Mouse (Mus musculus) midbrain, embryonic 11.5 days (tissue): ENCODE results near the gene S100a1. TPM values are rescaled to one million over a fixed set of nuclear protein-coding genes. Genes with fewer than 3 reads are reported as not detected.

Source experiments
- ATAC-seq: fragments of 200-750 bp; cut with Nextera tagmentation; 2 replicates; pipeline ENCODE4 v1.8.0; 2017; ENCODE audit warnings: moderate TSS enrichment, moderate library complexity; ENCODE audit not compliant: low FRiP score
- DNase-seq: peaks from one replicate; pipeline ENCODE4 v3.0.0; 2015; ENCODE audit warnings: low spot score; ENCODE audit errors: missing footprints
- H3K27ac ChIP-seq: fragments of 300-500 bp; sonication (generic); 2 replicates; pipeline ENCODE4 v1.5.1; 2014; ENCODE audit warnings: low read depth, low read length
- H3K27me3 ChIP-seq: fragments of 300-500 bp; sonication (generic); 2 replicates; pipeline ENCODE4 v1.6.1; 2014; ENCODE audit warnings: mild to moderate bottlenecking, low read length, moderate library complexity, mixed read lengths; ENCODE audit not compliant: control insufficient read depth, insufficient read depth
- H3K36me3 ChIP-seq: fragments of 300-500 bp; sonication (generic); 2 replicates; pipeline ENCODE4 v1.6.1; 2014; ENCODE audit warnings: mild to moderate bottlenecking, low read length, moderate library complexity, mixed read lengths; ENCODE audit not compliant: control insufficient read depth, insufficient read depth
- H3K4me1 ChIP-seq: fragments of 300-500 bp; sonication (generic); 2 replicates; pipeline ENCODE4 v1.6.1; 2014; ENCODE audit warnings: low read length; ENCODE audit not compliant: control insufficient read depth, insufficient read depth
- H3K4me2 ChIP-seq: fragments of 300-500 bp; sonication (generic); 2 replicates; pipeline ENCODE4 v1.6.1; 2014; ENCODE audit warnings: mild to moderate bottlenecking, moderate library complexity
- H3K4me3 ChIP-seq: fragments of 300-500 bp; sonication (generic); 2 replicates; pipeline ENCODE4 v1.5.1; 2014; ENCODE audit warnings: low read depth, low read length
- H3K9ac ChIP-seq: fragments of 300-500 bp; sonication (generic); 2 replicates; pipeline ENCODE4 v1.6.1; 2014; ENCODE audit warnings: low read length
- H3K9me3 ChIP-seq: fragments of 300-500 bp; sonication (generic); 2 replicates; pipeline ENCODE4 v1.6.1; 2016; ENCODE audit warnings: low read length; ENCODE audit not compliant: control insufficient read depth
- WGBS: fragments of 180-500 bp; shearing (Covaris S2); extraction: QIAGEN DNeasy Blood & Tissue Kit; methylation state at CpG from one replicate; pipeline ENCODE4 v1.1.7; 2014; 5-methylcytosine and 5-hydroxymethylcytosine counted together
- polyA plus RNA-seq: library from polyadenylated mRNA; unstranded; fragments of >200 nt; fragmentation: Nextera tagmentation; extraction: Ambion mirVana; gene quantifications from 2 replicates; pipeline ENCODE4 v1.2.1, GENCODE M21; 2014

The S100a1 gene
- polyA plus RNA-seq = 6.9 and 8.0 TPM in 2 replicates

GRCm38 (mm10) chr3:90513796-90514590, at the start of gene S100a1, which contains the start of gene S100a13:
TSS of gene S100a1 (minus strand) at chr3:90514392.
TSS of gene S100a13 (plus strand) at chr3:90514435.
- peak within 1 kb of the TSS; percentile 52; the same call in 1 of the 2 replicates for H3K9ac ChIP-seq
- ATAC-seq (peak; percentile 31), DNase-seq (peak; percentile 94)
- no peaks in the 10 kb centered on the region for H3K36me3 ChIP-seq
- no peak within 1 kb of the TSS for H3K27ac ChIP-seq
- peak within 1 kb of the TSS; percentile 68 for H3K4me2 ChIP-seq
- H3K9me3 ChIP-seq = no peaks in the 10 kb centered on the region
- WGBS = 2% methylated on average over 25 of the region's 25 CpGs
- peaks cover 9% of the 10 kb centered on the region for H3K27me3 ChIP-seq
- H3K4me1 ChIP-seq = no peaks in the 10 kb centered on the region; the same call in 1 of the 2 replicates
- peak within 1 kb of the TSS; percentile 23 for H3K4me3 ChIP-seq

DNA sequence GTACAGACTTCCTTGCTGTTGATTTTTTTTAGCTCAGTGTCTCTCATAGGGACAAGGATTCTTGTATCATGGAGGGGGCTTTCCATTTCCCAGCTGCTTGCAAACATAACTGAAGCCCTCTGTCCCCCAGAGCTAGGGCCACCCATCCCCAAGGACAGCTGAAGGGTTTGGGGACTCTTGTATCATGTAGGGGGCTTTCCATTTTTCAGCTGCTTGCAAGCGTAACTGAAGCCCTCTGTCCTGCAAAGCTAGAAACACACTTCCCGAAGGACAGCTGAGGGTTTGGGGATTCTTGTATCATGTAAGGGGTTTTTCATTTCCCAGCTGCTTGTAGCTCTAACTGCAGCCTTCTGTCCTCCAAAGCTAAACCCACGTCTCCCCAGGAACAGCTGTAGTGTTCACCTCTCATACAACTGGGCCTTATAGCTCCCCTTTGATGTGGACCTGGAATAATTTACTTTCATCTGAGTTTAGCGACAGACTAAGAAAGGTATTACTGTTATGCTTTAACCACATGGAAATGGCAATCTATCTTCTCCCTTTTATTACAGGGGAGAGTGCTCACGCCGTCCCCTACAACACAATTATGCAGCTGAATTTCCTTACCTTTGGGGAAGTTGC, 45.9 kb upstream of the S100a1 start, which contains the start of gene S100a3:
Gene S100a3, plus strand, starts transcription at position 571 of the 621 bp plus-strand sequence.
- Histone ChIP-seq H3K4me2 (no peak within 1 kb of the TSS), H3K4me3 (no peak within 1 kb of the TSS), H3K36me3 (no peaks in the 10 kb centered on the region), H3K27me3 (no peaks in the 10 kb centered on the region), H3K9ac (no peak within 1 kb of the TSS), H3K9me3 (no peaks in the 10 kb centered on the region), H3K4me1 (no peaks in the 10 kb centered on the region), H3K27ac (no peak within 1 kb of the TSS)
- WGBS = 84% methylated on average over 6 of the region's 6 CpGs
- DNase-seq (no peak), ATAC-seq (no peak)

- H3K9me3 ChIP-seq = no peaks in the 10 kb centered on the region
- H3K4me1 ChIP-seq = no peaks in the 10 kb centered on the region
- WGBS = 51% methylated on average over 5 of the region's 5 CpGs
- no peak overlapping the region for H3K9ac ChIP-seq
- H3K27me3 ChIP-seq = no peaks in the 10 kb centered on the region
- H3K27ac ChIP-seq = no peak overlapping the region
- no peaks in the 10 kb centered on the region for H3K36me3 ChIP-seq
- DNase-seq (no peak), ATAC-seq (peak; percentile 79)
- H3K4me2 ChIP-seq = no peak overlapping the region
- no peak overlapping the region for H3K4me3 ChIP-seq
Observed at GRCm38 (mm10) chr3:90555954-90556353, 41.8 kb upstream of the S100a1 start.

DNA sequence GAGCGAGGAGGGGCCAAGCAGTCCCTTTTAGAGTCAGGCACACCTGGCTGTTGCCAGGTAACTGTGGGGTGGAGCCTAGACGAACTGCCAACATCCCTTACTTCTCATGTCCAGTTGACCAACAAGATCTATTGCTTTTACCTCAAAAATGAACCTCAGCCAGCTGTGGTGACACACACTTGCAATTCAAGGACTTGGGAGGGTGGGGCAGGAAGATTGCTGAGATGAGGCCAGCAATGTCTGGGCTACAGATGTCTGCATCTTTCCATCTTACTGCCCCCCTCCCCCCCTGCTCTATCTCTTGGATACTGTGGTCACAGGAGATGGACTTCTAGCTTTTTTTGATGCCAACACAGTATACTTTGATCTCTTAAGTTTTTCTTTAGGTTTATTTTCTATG, 38.0 kb upstream of the S100a1 start:
- H3K27ac ChIP-seq = no peak overlapping the region
- no peaks in the 10 kb centered on the region for H3K27me3 ChIP-seq
- H3K4me1 ChIP-seq = no peaks in the 10 kb centered on the region
- no peaks in the 10 kb centered on the region for H3K36me3 ChIP-seq
- H3K9ac ChIP-seq = no peak overlapping the region
- WGBS = 72% methylated on average over 2 of the region's 2 CpGs
- H3K9me3 ChIP-seq = no peaks in the 10 kb centered on the region
- ATAC-seq (no peak), DNase-seq (no peak)
- no peak overlapping the region for H3K4me2 ChIP-seq
- no peak overlapping the region for H3K4me3 ChIP-seq

DNA sequence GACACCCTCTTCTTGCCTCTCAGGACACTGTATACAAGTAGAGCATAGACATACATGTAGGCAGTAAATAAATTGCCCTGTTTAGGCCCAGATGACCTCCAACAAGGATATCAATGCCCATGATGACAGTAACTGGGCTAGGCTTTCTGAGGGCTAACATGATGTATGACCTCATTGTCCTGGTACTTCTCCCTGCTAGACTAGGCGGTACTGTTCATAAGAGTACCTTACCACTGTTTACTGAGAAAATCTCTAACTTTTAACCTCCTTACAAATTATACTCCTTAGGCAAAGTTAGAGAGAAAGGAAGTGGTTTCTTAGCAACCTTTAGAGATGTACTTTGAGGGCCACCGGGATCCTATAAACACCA, 36.2 kb upstream of the S100a1 start:
- H3K27ac ChIP-seq = no peak overlapping the region
- no peaks in the 10 kb centered on the region for H3K9me3 ChIP-seq
- no peaks in the 10 kb centered on the region for H3K36me3 ChIP-seq
- no peak overlapping the region for H3K4me3 ChIP-seq
- H3K9ac ChIP-seq = no peak overlapping the region
- H3K27me3 ChIP-seq = no peaks in the 10 kb centered on the region
- DNase-seq (no peak), ATAC-seq (no peak)
- WGBS = 89% methylated on average over 2 of the region's 2 CpGs
- no peak overlapping the region for H3K4me2 ChIP-seq
- no peaks in the 10 kb centered on the region for H3K4me1 ChIP-seq

- 63% methylated on average over 5 of the region's 5 CpGs for WGBS
- ATAC-seq (no peak), DNase-seq (no peak)
- Histone ChIP-seq H3K36me3 (no peaks in the 10 kb centered on the region), H3K9me3 (no peaks in the 10 kb centered on the region), H3K27me3 (no peaks in the 10 kb centered on the region), H3K9ac (no peak overlapping the region), H3K4me1 (no peaks in the 10 kb centered on the region), H3K27ac (no peak overlapping the region), H3K4me3 (no peak overlapping the region), H3K4me2 (no peak overlapping the region)
Observed at GRCm38 (mm10) chr3:90549676-90550420, 35.7 kb upstream of the S100a1 start.

GRCm38 (mm10) chr3:90540904-90541303, 26.7 kb upstream of the S100a1 start:
- Histone ChIP-seq H3K27ac (no peak overlapping the region), H3K4me2 (no peak overlapping the region), H3K9me3 (no peaks in the 10 kb centered on the region), H3K9ac (peak overlapping the region; percentile 30; the same call in 1 of the 2 replicates), H3K4me1 (peaks cover 5% of the 10 kb centered on the region; the same call in 1 of the 2 replicates), H3K36me3 (no peaks in the 10 kb centered on the region), H3K4me3 (no peak overlapping the region), H3K27me3 (no peaks in the 10 kb centered on the region)
- DNase-seq (peak; percentile 86), ATAC-seq (peak; percentile 71)
- WGBS = 36% methylated on average over 4 of the region's 4 CpGs

GRCm38 (mm10) chr3:90537905-90538296, 23.7 kb upstream of the S100a1 start:
- H3K4me2 ChIP-seq = no peak overlapping the region
- 79% methylated on average over 5 of the region's 5 CpGs for WGBS

More at GRCm38 (mm10) chr3:90537905-90538296, 23.7 kb upstream of the S100a1 start:
- Histone ChIP-seq H3K4me3 (no peak overlapping the region), H3K9ac (no peak overlapping the region), H3K36me3 (no peaks in the 10 kb centered on the region), H3K27me3 (no peaks in the 10 kb centered on the region), H3K9me3 (no peaks in the 10 kb centered on the region), H3K4me1 (peaks cover 5% of the 10 kb centered on the region; the same call in 1 of the 2 replicates), H3K27ac (no peak overlapping the region)
- DNase-seq = no peak
- no peak for ATAC-seq
